Comparison of ENCODE assay signal across 18 mouse cellular contexts in the genomic region with DNA sequence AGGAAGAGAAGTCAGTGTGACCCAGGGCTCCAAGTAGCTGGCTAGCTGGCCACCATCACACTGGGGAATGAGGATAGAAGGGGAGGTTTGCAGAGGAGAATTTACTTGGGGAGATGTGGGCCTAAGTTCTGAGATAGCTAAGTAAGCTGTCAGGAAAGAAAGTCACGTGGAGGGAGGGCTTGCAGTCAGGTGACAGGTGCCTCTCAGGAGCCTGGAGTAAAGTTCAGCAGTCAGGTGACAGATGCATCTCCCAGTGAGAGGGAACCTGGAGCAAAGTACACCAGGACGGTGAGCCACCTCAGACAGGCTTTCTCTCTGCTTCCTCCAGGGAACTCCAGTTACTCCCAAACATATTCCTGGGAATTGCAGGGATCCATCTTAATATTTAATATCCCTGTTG. TPM values are rescaled to one million over a fixed set of nuclear protein-coding genes. Genes with fewer than 3 reads are reported as not detected.
A peak's percentile ranks its signal among the peaks of the same experiment; 100 is the strongest.
DNase-seq lines count a peak whose midpoint lies in the region; ATAC-seq and TF ChIP-seq lines count a peak whose summit lies in the region.
"Had no signal": no experiment of that assay in that cellular context is flagged by ENCODE, and none has a peak within 500 bp of the region (broad histone marks: within the 10 kb centered on the region; RNA-seq: fewer than 3 reads in every experiment).

No protein-coding gene starts in this region.

- WGBS in kidney, embryonic 14.5 days, result 83% methylated on average over 2 of the region's 2 CpGs
- WGBS in intestine, embryonic 16.5 days, result 50% methylated on average over 2 of the region's 2 CpGs
- 33% methylated on average over 2 of the region's 2 CpGs for WGBS in small intestine, adult 2 months
- WGBS in forebrain, postnatal 0 days, result 83% methylated on average over 2 of the region's 2 CpGs

- no peaks in the 10 kb centered on the region for H3K27me3 ChIP-seq in kidney, embryonic 14.5 days (ENCODE audit: control insufficient read depth, insufficient read depth, low read length)
- H3K27me3 ChIP-seq in intestine, embryonic 16.5 days (replicated peaks; ENCODE audit: control insufficient read depth, insufficient read depth, low read length), result no peaks in the 10 kb centered on the region
- no peaks in the 10 kb centered on the region for H3K27me3 ChIP-seq in small intestine, adult 2 months (ENCODE audit: control insufficient read depth, insufficient read depth, low read length)
- H3K27me3 ChIP-seq in forebrain, postnatal 0 days (ENCODE audit: insufficient read depth, low read length), result no peaks in the 10 kb centered on the region
- H3K27me3 ChIP-seq: embryonic facial prominence, embryonic 13.5 days; heart, embryonic 13.5 days; megakaryocyte, embryonic 14.5 days; Patski had no signal

- TF ChIP-seq CTCF in small intestine, adult 2 months (IDR thresholded peaks at IDR 0.05; ENCODE audit: extremely low read depth, insufficient read length, insufficient replicate concordance, low read depth, low read length), result no peak
- no peak for TF ChIP-seq CTCF in forebrain, postnatal 0 days (IDR thresholded peaks at IDR 0.05; ENCODE audit: low read depth)

- H3K4me1 ChIP-seq in kidney, embryonic 14.5 days (ENCODE audit: control insufficient read depth, insufficient read depth, low read length), result no peaks in the 10 kb centered on the region
- H3K4me1 ChIP-seq in intestine, embryonic 16.5 days (ENCODE audit: control insufficient read depth, insufficient read depth, low read length), result peaks cover 9% of the 10 kb centered on the region
- H3K4me1 ChIP-seq in small intestine, adult 2 months (ENCODE audit: control insufficient read depth, insufficient read depth, insufficient read length, low read length), result peaks cover 17% of the 10 kb centered on the region
- no peaks in the 10 kb centered on the region for H3K4me1 ChIP-seq in forebrain, postnatal 0 days (ENCODE audit: insufficient read depth)
- H3K4me1 ChIP-seq: embryonic facial prominence, embryonic 13.5 days had no signal

- TF ChIP-seq POLR2A in small intestine, adult 2 months (IDR thresholded peaks at IDR 0.05; ENCODE audit: low read depth, low read length), result no peak

- H3K4me2 ChIP-seq in kidney, embryonic 14.5 days (replicated peaks; ENCODE audit: low read depth, low read length), result no peak overlapping the region
- H3K4me2 ChIP-seq in intestine, embryonic 16.5 days (ENCODE audit: low read depth, low read length), result no peak overlapping the region
- H3K4me2 ChIP-seq in forebrain, postnatal 0 days (ENCODE audit: low read depth), result no peak overlapping the region
- H3K4me2 ChIP-seq: embryonic facial prominence, embryonic 13.5 days; heart, embryonic 13.5 days; lung, embryonic 14.5 days had no signal

- ATAC-seq in kidney, embryonic 14.5 days (ENCODE audit: low FRiP score, low TSS enrichment), result no peak
- ATAC-seq in intestine, embryonic 16.5 days, result peak; percentile 92
- ATAC-seq in activated CD4-positive, CD25-positive, alpha-beta regulatory T cell, adult 4 months, result no peak
- ATAC-seq in forebrain, postnatal 0 days, result no peak
- ATAC-seq: Patski had no signal

- no peaks in the 10 kb centered on the region for H3K36me3 ChIP-seq in kidney, embryonic 14.5 days (ENCODE audit: control insufficient read depth, insufficient read depth, low read length)
- no peaks in the 10 kb centered on the region for H3K36me3 ChIP-seq in intestine, embryonic 16.5 days (ENCODE audit: control insufficient read depth, insufficient read depth, low read length)
- H3K36me3 ChIP-seq in small intestine, adult 2 months (ENCODE audit: control insufficient read depth, insufficient read depth, low read length), result no peaks in the 10 kb centered on the region
- H3K36me3 ChIP-seq in forebrain, postnatal 0 days (ENCODE audit: insufficient read depth), result no peaks in the 10 kb centered on the region
- H3K36me3 ChIP-seq: embryonic facial prominence, embryonic 13.5 days; heart, embryonic 13.5 days; limb, embryonic 10.5 days had no signal

- peak; percentile 92 for DNase-seq in kidney, adult 11 months
- peak; percentile 75 for DNase-seq in kidney, postnatal 10 days
- DNase-seq in forebrain, postnatal 0 days, result no peak
- DNase-seq in adrenal gland, postnatal 14 days, result no peak
- DNase-seq: cerebellum, adult 11-12 months; heart, postnatal 4 days; layer of hippocampus, adult 9-11 months; lung, embryonic 14.5 days; thymus, postnatal 25 days had no signal

- no peak overlapping the region for H3K4me3 ChIP-seq in kidney, embryonic 14.5 days (ENCODE audit: low read length)
- no peak overlapping the region for H3K4me3 ChIP-seq in intestine, embryonic 16.5 days (ENCODE audit: low read length)
- no peak overlapping the region for H3K4me3 ChIP-seq in small intestine, adult 2 months (ENCODE audit: low read depth, low read length)
- no peak overlapping the region for H3K4me3 ChIP-seq in forebrain, postnatal 0 days (ENCODE audit: low read depth, low read length)
- H3K4me3 ChIP-seq: embryonic facial prominence, embryonic 13.5 days; heart, embryonic 13.5 days; limb, embryonic 10.5 days; megakaryocyte, embryonic 14.5 days had no signal

- no peaks in the 10 kb centered on the region for H3K9me3 ChIP-seq in kidney, embryonic 14.5 days (ENCODE audit: control insufficient read depth, low read length)
- no peaks in the 10 kb centered on the region for H3K9me3 ChIP-seq in intestine, embryonic 16.5 days (ENCODE audit: control insufficient read depth, low read length)
- no peaks in the 10 kb centered on the region for H3K9me3 ChIP-seq in forebrain, postnatal 0 days (ENCODE audit: low read length)
- H3K9me3 ChIP-seq: embryonic facial prominence, embryonic 13.5 days; heart, embryonic 13.5 days; limb, embryonic 10.5 days had no signal

- no peak overlapping the region for H3K9ac ChIP-seq in kidney, embryonic 14.5 days (ENCODE audit: low read depth, low read length)
- no peak overlapping the region for H3K9ac ChIP-seq in intestine, embryonic 16.5 days (ENCODE audit: low read depth, low read length)
- H3K9ac ChIP-seq in forebrain, postnatal 0 days, result no peak overlapping the region
- H3K9ac ChIP-seq: embryonic facial prominence, embryonic 13.5 days; heart, embryonic 13.5 days; lung, embryonic 14.5 days had no signal

- H3K27ac ChIP-seq in kidney, embryonic 14.5 days (ENCODE audit: low read depth, low read length), result no peak overlapping the region
- H3K27ac ChIP-seq in intestine, embryonic 16.5 days (ENCODE audit: low read length), result peak overlapping the region; percentile 65
- H3K27ac ChIP-seq in small intestine, adult 2 months (ENCODE audit: insufficient read depth, low read depth, low read length), result peak overlapping the region; percentile 97
- H3K27ac ChIP-seq in forebrain, postnatal 0 days (ENCODE audit: low read depth, low read length), result no peak overlapping the region
- H3K27ac ChIP-seq: embryonic facial prominence, embryonic 13.5 days; heart, embryonic 13.5 days; limb, embryonic 10.5 days had no signal

RNA-seq across cellular contexts. Expression of gene 2610301B20Rik, which starts 49.8 kb away (rescaled TPM):
- 29.9 and 30.1 TPM in 2 replicates for polyA plus RNA-seq in kidney, embryonic 14.5 days (2014; fragmentation: Nextera tagmentation; extraction: Ambion mirVana)
- 18.8 and 22.0 TPM in 2 replicates for polyA plus RNA-seq in intestine, embryonic 16.5 days (2015; fragmentation: Nextera tagmentation; extraction: Ambion mirVana)
- polyA plus RNA-seq in small intestine, adult 2 months (2012; rRNA removed), result 0.44 and 0.55 TPM in 2 replicates
- 10 to 100 TPM in 1 of 2 experiments, 1 to 10 TPM in 1; 9.6 to 10.4 TPM for polyA plus RNA-seq in activated CD4-positive, CD25-positive, alpha-beta regulatory T cell, adult 4 months (2017; shearing (Covaris generic))
- total RNA-seq in forebrain, postnatal 0 days (2014; rRNA removed), result 33.9 and 35.5 TPM in 2 replicates
- polyA plus RNA-seq in forebrain, postnatal 0 days (2015; fragmentation: Nextera tagmentation; extraction: Ambion mirVana), result 33.1 and 39.0 TPM in 2 replicates
- 16.4 and 19.3 TPM in 2 replicates for total RNA-seq in adrenal gland, postnatal 14 days (2021)

Comparison
In these comparisons a context has a peak if more than half of its experiments do, and no peak if none do; other contexts are left out.
1. DNase-seq: peak in kidney, adult 11 months (single experiment) and kidney, postnatal 10 days (single experiment); none in forebrain, postnatal 0 days (single experiment) and adrenal gland, postnatal 14 days (single experiment).
2. H3K27ac ChIP-seq: peak in intestine, embryonic 16.5 days (single experiment) and small intestine, adult 2 months (single experiment); none in kidney, embryonic 14.5 days (single experiment) and forebrain, postnatal 0 days (single experiment).